Mouse (Mus musculus) heart, adult 2 months (tissue): ENCODE measurements around the gene Gm572. TPM values are rescaled to one million over a fixed set of nuclear protein-coding genes. Genes with fewer than 3 reads are reported as not detected.
A peak's percentile ranks its signal among the peaks of the same experiment; 100 is the strongest.

Experiments
- DNase-seq, 2 experiments: peaks; one replicate each; pipeline ENCODE4 v3.0.0; 2021
- H3K27ac ChIP-seq: fragments of 200-600 bp; 2 replicates; pipeline ENCODE4 v1.8.1; 2022
- H3K27me3 ChIP-seq: fragments of 200-500 bp; 2 replicates; pipeline ENCODE4 v1.6.1; 2012; ENCODE audit warnings: mild to moderate bottlenecking, low read length, inconsistent platforms, mixed read lengths; ENCODE audit not compliant: control insufficient read depth, insufficient read depth
- H3K36me3 ChIP-seq: fragments of 200-500 bp; 2 replicates; pipeline ENCODE4 v1.6.1; 2012; ENCODE audit warnings: low read length, inconsistent platforms; ENCODE audit not compliant: control insufficient read depth, insufficient read depth
- H3K4me1 ChIP-seq: fragments of 200-500 bp; 2 replicates; pipeline ENCODE4 v1.6.1; 2011; ENCODE audit warnings: low read length; ENCODE audit not compliant: control insufficient read depth, insufficient read depth
- H3K4me3 ChIP-seq: fragments of 200-600 bp; 2 replicates; pipeline ENCODE4 v1.8.1; 2022
- H3K79me2 ChIP-seq: fragments of 200-500 bp; replicated peaks from 2 replicates; pipeline ENCODE4 v1.6.1; 2012; ENCODE audit warnings: mild to moderate bottlenecking, inconsistent platforms, low read length, moderate library complexity, mixed read lengths; ENCODE audit not compliant: control insufficient read depth, insufficient read depth
- H3K9ac ChIP-seq: fragments of 200-500 bp; 2 replicates; pipeline ENCODE4 v1.6.1; 2012; ENCODE audit warnings: low read depth, mild to moderate bottlenecking, control low read depth, inconsistent platforms, low read length, mixed read lengths
- CTCF ChIP-seq: fragments of 200-600 bp; IDR thresholded peaks from 2 replicates; pipeline ENCODE4 v1.8.1; 2022; ENCODE audit warnings: antibody characterized with exemption, mild to moderate bottlenecking, moderate library complexity
- EP300 ChIP-seq: fragments of 200-500 bp; IDR thresholded peaks from 2 replicates; pipeline ENCODE4 v1.6.1; 2011; ENCODE audit warnings: low read depth, low read length, control low read depth; ENCODE audit not compliant: insufficient read depth
- POLR2A ChIP-seq: fragments of 200-500 bp; IDR thresholded peaks from 2 replicates; pipeline ENCODE4 v1.6.1; 2011; ENCODE audit warnings: mild to moderate bottlenecking, low read depth, low read length, control low read depth; ENCODE audit not compliant: insufficient read depth
- WGBS: fragments of 180-500 bp; shearing (Covaris S2); methylation state at CpG from one replicate; pipeline ENCODE4 v1.1.7; 2018; 5-methylcytosine and 5-hydroxymethylcytosine counted together
- intact Hi-C: fragments of 180-260 bp; cut with DNase I; formaldehyde crosslinking; loops from one replicate; pipeline ENCODE4 v1.15.1; 2025
- long read RNA-seq: library from polyadenylated mRNA; stranded (forward); transcript quantifications from one replicate; pipeline ENCODE4 v2.0.0, GENCODE M21; 2021
- polyA plus RNA-seq: library from polyadenylated mRNA; depleted of rRNA; stranded (reverse); fragments of >200 nt; gene quantifications from 2 replicates; pipeline ENCODE4 v1.2.3, GENCODE M21; 2012; rRNA removed
- total RNA-seq, 2 experiments: library from RNA; stranded (reverse); gene quantifications; 2 replicates each; pipeline ENCODE4 v1.2.3; 2021

Gene Gm572
- 1 to 10 TPM; 4.5 to 5.0 TPM for total RNA-seq
- 1.9 and 4.1 TPM in 2 replicates for polyA plus RNA-seq
- long read RNA-seq, result 0 reads

DNA sequence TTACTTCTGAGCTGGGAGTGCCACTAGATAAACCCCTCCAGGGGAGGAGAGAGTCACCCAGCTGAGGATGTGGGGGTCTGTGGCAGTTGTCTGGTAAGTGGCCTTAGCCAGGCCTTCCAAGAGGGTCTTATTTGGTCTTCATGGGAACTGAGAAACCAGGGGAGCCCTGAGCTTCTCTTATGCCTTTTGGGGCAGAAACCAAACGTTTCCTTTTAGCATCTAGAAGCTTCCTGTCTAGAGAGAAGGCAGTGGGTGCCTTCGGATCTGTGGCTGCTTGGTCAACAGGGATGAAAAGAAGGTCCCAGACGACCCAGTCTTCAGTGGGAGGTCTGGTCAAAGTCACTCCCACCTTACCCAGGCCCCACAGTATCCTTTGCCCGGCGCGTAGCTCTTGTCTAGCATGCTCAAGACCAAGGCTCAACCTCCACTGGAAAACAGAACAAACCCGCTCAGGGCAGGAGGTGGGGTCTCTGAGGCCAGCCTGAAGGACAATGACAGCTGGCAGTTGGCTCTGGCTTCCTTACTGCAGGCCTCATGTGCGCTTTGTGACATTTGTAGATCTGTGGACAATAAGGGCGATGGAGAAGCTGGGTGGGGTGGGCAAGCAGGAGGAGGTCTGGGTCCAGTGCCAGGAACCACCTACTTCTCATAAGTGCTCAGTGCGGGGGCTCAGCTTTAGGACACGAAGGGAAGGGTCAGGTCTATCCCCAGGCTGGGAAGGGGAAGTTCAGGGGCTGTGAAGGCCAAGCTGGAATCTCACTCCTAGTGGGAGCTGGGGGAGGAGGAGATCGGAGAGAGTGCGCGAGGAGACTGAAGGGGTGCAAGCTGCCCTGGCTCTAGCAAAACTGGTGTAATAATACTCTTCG is at the start of gene Gm572:
Gene Gm572, plus strand, starts transcription at position 27 of the 866 bp plus-strand sequence.
- TF ChIP-seq EP300, result no peak
- TF ChIP-seq POLR2A, result no peak
- TF ChIP-seq CTCF, result no peak
- H3K27me3 ChIP-seq, result no peaks in the 10 kb centered on the region
- H3K79me2 ChIP-seq, result no peaks in the 10 kb centered on the region
- H3K4me1 ChIP-seq, result no peaks in the 10 kb centered on the region; the same call in 1 of the 2 replicates
- 52% methylated on average over 15 of the region's 15 CpGs for WGBS
- peak within 1 kb of the TSS; percentile 20; the same call in 1 of the 2 replicates for H3K9ac ChIP-seq
- no peak within 1 kb of the TSS for H3K4me3 ChIP-seq
- intact Hi-C loops, result no loop called here
- DNase-seq, result no peak
- H3K36me3 ChIP-seq, result no peaks in the 10 kb centered on the region
- H3K27ac ChIP-seq, result no peak within 1 kb of the TSS

DNA sequence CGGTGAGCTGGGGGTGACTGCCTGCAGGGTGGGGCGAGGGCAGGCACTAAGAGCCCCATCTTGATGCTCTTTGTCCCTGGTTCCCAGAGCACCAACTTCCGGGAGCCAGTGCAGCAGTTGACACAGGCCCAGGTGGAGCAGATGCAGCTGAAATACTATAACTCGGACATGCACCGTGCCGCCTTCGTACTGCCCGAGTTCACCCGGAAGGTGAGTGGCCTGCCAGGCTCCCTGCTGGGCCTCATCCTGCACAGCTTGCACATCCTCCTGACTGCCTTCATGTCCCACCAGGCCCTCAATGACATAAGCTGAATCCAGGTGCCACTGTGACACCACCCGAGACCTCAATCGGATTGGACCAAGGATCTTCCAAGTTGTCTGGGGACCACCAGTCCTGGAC is 49.1 kb upstream of the Gm572 start:
- H3K36me3 ChIP-seq, result no peaks in the 10 kb centered on the region
- TF ChIP-seq EP300, result no peak
- TF ChIP-seq CTCF, result no peak
- no peak for TF ChIP-seq POLR2A
- H3K27me3 ChIP-seq, result no peaks in the 10 kb centered on the region
- no peak overlapping the region for H3K9ac ChIP-seq
- H3K4me1 ChIP-seq, result peaks cover 3% of the 10 kb centered on the region
- H3K79me2 ChIP-seq, result peaks cover 4% of the 10 kb centered on the region; the same call in 1 of the 2 replicates
- WGBS, result 96% methylated on average over 11 of the region's 11 CpGs
- H3K27ac ChIP-seq, result no peak overlapping the region
- intact Hi-C loops, result no loop called here
- no peak for DNase-seq
- H3K4me3 ChIP-seq, result no peak overlapping the region

DNA sequence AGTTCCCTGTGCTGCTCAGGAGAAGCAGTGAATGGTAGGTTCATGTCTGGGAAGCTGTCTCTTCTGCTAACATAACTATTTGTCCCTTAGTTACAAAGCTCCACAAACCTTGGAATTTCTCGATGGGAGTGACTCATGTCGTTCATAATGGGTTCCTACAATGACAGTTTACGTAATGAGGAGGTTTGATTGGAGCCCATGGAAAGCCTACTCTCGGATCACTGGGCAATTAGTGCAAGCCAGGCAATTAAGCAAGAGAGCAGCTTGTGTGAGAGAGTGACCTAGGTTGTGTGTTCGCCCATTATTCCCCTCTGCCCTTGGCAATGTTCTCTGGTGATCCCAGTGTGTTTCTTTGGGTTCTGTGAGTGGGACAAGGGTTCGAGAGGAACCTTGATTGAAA is 47.2 kb upstream of the Gm572 start:
- intact Hi-C loops, result no loop called here
- no peak overlapping the region for H3K9ac ChIP-seq
- no peak for DNase-seq
- H3K79me2 ChIP-seq, result peaks cover 4% of the 10 kb centered on the region; the same call in 1 of the 2 replicates
- H3K27me3 ChIP-seq, result no peaks in the 10 kb centered on the region
- WGBS, result 90% methylated on average over 6 of the region's 6 CpGs
- H3K4me3 ChIP-seq, result no peak overlapping the region
- H3K4me1 ChIP-seq, result no peaks in the 10 kb centered on the region
- no peaks in the 10 kb centered on the region for H3K36me3 ChIP-seq
- TF ChIP-seq CTCF (no peak), EP300 (no peak), POLR2A (no peak)
- H3K27ac ChIP-seq, result no peak overlapping the region

DNA sequence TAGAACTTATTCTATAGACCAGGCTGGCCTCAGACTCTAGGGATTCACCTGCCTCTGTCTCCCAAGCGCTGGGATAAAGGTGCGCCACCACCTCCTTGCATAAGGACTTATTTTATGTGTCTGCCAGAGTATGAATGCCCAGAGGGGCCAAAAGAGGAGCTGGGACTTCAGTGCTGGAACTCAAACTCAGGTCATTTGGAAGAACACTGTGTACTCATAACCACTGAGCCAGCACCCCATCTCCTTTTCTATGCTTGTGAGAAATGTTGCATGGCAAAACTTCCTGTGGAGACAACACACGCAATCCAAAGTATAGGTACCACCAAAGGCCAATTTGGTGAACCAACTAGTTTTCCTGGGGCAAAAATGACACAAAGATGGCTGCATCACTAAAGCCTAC is 46.4 kb upstream of the Gm572 start:
- H3K36me3 ChIP-seq, result no peaks in the 10 kb centered on the region
- WGBS, result 96% methylated on average over 3 of the region's 3 CpGs

DNA sequence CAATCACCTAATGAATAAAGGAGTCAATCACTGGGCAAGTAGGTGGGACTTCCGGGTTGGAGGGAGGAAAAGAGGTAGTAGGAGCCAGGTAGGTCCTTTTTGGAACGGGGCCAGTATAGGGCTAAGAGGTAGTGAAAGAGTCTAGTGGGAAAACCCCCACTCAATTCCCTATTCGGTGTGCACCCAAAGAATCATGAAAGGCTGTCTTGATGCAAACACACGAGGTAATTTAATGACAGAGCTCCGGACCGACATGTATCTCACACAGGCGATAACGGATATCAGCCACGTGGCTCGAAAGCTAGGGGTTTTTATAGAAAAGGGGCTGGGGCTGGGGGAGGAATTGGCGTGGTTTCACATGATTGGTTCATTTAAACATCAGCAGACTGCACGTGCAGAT is 44.3 kb upstream of the Gm572 start:
- H3K27ac ChIP-seq, result no peak overlapping the region
- no peak for TF ChIP-seq EP300
- no peak for TF ChIP-seq CTCF
- no peak for TF ChIP-seq POLR2A
- no peaks in the 10 kb centered on the region for H3K79me2 ChIP-seq
- no peaks in the 10 kb centered on the region for H3K27me3 ChIP-seq
- WGBS, result 95% methylated on average over 12 of the region's 12 CpGs
- no peaks in the 10 kb centered on the region for H3K36me3 ChIP-seq
- no peak overlapping the region for H3K4me3 ChIP-seq
- intact Hi-C loops, result no loop called here
- DNase-seq, result no peak
- H3K9ac ChIP-seq, result no peak overlapping the region
- no peaks in the 10 kb centered on the region for H3K4me1 ChIP-seq

More for the DNA sequence above, 46.4 kb upstream of the Gm572 start:
- Histone ChIP-seq H3K4me3 (no peak overlapping the region), H3K4me1 (no peaks in the 10 kb centered on the region), H3K27ac (no peak overlapping the region), H3K79me2 (peaks cover 3% of the 10 kb centered on the region; the same call in 1 of the 2 replicates), H3K9ac (no peak overlapping the region), H3K27me3 (no peaks in the 10 kb centered on the region)
- intact Hi-C loops, result no loop called here
- DNase-seq, result no peak
- TF ChIP-seq EP300 (no peak), POLR2A (no peak), CTCF (no peak)

GRCm38 (mm10) chr4:148600316-148600715 is 42.8 kb upstream of the Gm572 start:
- Histone ChIP-seq H3K4me1 (no peaks in the 10 kb centered on the region), H3K79me2 (no peaks in the 10 kb centered on the region), H3K27ac (no peak overlapping the region), H3K9ac (no peak overlapping the region), H3K36me3 (no peaks in the 10 kb centered on the region), H3K4me3 (no peak overlapping the region), H3K27me3 (no peaks in the 10 kb centered on the region)
- intact Hi-C loops, result loop anchor here (5.0 kb wide), 1 partner anchor 108 kb away; no protein-coding TSS in a partner anchor
- WGBS, result 87% methylated on average over 4 of the region's 4 CpGs
- DNase-seq, result no peak
- TF ChIP-seq CTCF (no peak), EP300 (no peak), POLR2A (no peak)
